Mouse (Mus musculus) ovary, adult 10 weeks (tissue): ENCODE measurements around the gene Ago1. TPM values are rescaled to one million over a fixed set of nuclear protein-coding genes. Genes with fewer than 3 reads are reported as not detected.

Experiments used
- polyA plus RNA-seq: library from polyadenylated mRNA; stranded (reverse); fragments of 350-450 nt; fragmentation: Illumina TruSeq; extraction: RNeasy Lipid Tissue Mini Kit (QIAGEN cat#74804); gene quantifications from one replicate; pipeline ENCODE4 v1.2.3, GENCODE M21; 2014

The Ago1 gene
- polyA plus RNA-seq: 28.3 TPM

GRCm38 (mm10) chr4:126468285-126468901 lies at the start of gene Ago1:
TSS of gene Ago1 (minus strand) at chr4:126468583.

GRCm38 (mm10) chr4:126429347-126430079 lies 38.9 kb downstream of the Ago1 start, which contains the start of gene Ago3:
TSS of gene Ago3 (minus strand) at chr4:126429556.

Other genes with a start within 250 kb of the Ago1 start
- gene Map7d1, start 212.2 kb downstream of the Ago1 start, polyA plus RNA-seq: 1.6 TPM
- 27.5 TPM for gene Trappc3, start 206.3 kb downstream of the Ago1 start, polyA plus RNA-seq
- gene Col8a2, start 181.8 kb downstream of the Ago1 start, polyA plus RNA-seq: 2.4 TPM
- gene Adprhl2, start 146.9 kb downstream of the Ago1 start, polyA plus RNA-seq: not detected
- gene Tekt2, start 142.9 kb downstream of the Ago1 start, polyA plus RNA-seq: not detected
- 21.1 TPM for gene Ago3, start 39.0 kb downstream of the Ago1 start, polyA plus RNA-seq
- gene Ago4, start 64.9 kb upstream of the Ago1 start, polyA plus RNA-seq: 7.6 TPM
- gene Clspn, start 88.4 kb upstream of the Ago1 start, polyA plus RNA-seq: 13.2 TPM
- 9.9 TPM for gene 5730409E04Rik, start 141.2 kb upstream of the Ago1 start, polyA plus RNA-seq
- 76.8 TPM for gene Psmb2, start 209.0 kb upstream of the Ago1 start, polyA plus RNA-seq